ENCODE assay signal across 8 mouse cellular contexts in the genomic region with DNA sequence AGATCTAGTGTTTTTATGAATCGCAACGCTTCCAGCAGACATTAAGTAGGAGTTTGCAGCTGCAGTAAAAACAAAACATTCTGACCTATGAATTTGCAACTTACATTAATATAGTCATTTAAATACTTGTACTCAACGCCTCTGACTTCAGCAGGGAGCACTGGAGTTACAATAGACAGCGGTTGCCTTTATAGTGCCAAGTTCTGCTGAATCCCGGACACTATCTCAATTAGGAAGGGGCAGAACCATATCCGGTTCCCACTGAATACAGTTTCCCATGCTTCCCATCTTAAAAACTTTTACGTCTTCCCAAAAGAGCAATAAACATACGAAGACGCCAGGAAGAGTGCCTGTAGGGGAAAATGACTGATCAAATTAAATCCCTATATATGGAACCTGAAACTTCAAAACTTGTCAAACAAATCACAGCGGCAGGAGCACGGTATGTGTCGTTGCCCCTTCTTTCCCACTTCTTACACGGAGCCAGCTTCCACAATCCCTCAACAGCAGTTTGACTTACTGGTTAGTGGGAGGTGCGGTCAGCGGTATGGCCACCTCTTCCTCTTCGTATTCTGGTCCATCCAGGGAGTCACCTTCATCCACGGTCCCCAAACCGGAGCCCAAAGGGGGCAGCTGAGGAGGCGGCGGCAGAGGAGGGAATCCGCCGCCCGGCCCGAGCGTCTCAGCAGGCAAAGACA. TPM values are rescaled to one million over a fixed set of nuclear protein-coding genes. Genes with fewer than 3 reads are reported as not detected.
DNase-seq lines count a peak whose midpoint lies in the region; ATAC-seq and TF ChIP-seq lines count a peak whose summit lies in the region.

No protein-coding gene starts in this region.

- no peaks in the 10 kb centered on the region for H3K27me3 ChIP-seq in forebrain, embryonic 11.5 days (ENCODE audit: control insufficient read depth, insufficient read depth, low read length)
- no peaks in the 10 kb centered on the region for H3K27me3 ChIP-seq in hindbrain, embryonic 15.5 days
- no peaks in the 10 kb centered on the region for H3K27me3 ChIP-seq in liver, embryonic 14.5 days (ENCODE audit: control insufficient read depth, insufficient read depth, low read length)

- under 1% methylated on average over 25 of the region's 25 CpGs for WGBS in forebrain, embryonic 11.5 days
- WGBS in hindbrain, embryonic 15.5 days: 1% methylated on average over 25 of the region's 25 CpGs
- under 1% methylated on average over 25 of the region's 25 CpGs for WGBS in liver, embryonic 14.5 days (ENCODE audit: insufficient replicate concordance)

- H3K27ac ChIP-seq in forebrain, embryonic 11.5 days (ENCODE audit: low read depth, low read length): peak overlapping the region; percentile 98
- peak overlapping the region; percentile 99 for H3K27ac ChIP-seq in hindbrain, embryonic 15.5 days (replicated peaks)
- peak overlapping the region; percentile 85 for H3K27ac ChIP-seq in liver, embryonic 14.5 days

- H3K9me3 ChIP-seq in forebrain, embryonic 11.5 days (ENCODE audit: control insufficient read depth, low read length): no peaks in the 10 kb centered on the region
- no peaks in the 10 kb centered on the region for H3K9me3 ChIP-seq in hindbrain, embryonic 15.5 days
- no peaks in the 10 kb centered on the region for H3K9me3 ChIP-seq in liver, embryonic 14.5 days (ENCODE audit: control insufficient read depth, low read length)

- H3K4me3 ChIP-seq in forebrain, embryonic 11.5 days (ENCODE audit: low read depth, low read length): peak overlapping the region; percentile 97
- peak overlapping the region; percentile 100 for H3K4me3 ChIP-seq in hindbrain, embryonic 15.5 days
- H3K4me3 ChIP-seq in liver, embryonic 14.5 days (ENCODE audit: insufficient read depth in 1 of 2, low read depth in 2 of 2, low read length in 2 of 2): peak overlapping the region; percentile 93 to 98

- TF ChIP-seq EP300 in liver, embryonic 14.5 days (IDR thresholded peaks at IDR 0.05; ENCODE audit: low read depth): no peak

- no peak for ATAC-seq in forebrain, embryonic 11.5 days (replicated peaks; ENCODE audit: low FRiP score)
- ATAC-seq in hindbrain, embryonic 15.5 days (ENCODE audit: low FRiP score, low read depth): 0 out of 2 replicates have a peak, but pooled peaks have one; percentile 0
- no peak for ATAC-seq in liver, embryonic 14.5 days (ENCODE audit: insufficient read depth)

- H3K4me2 ChIP-seq in forebrain, embryonic 11.5 days (ENCODE audit: low read depth, low read length, severe bottlenecking): peak overlapping the region; percentile 48
- peak overlapping the region; percentile 60 for H3K4me2 ChIP-seq in hindbrain, embryonic 15.5 days
- H3K4me2 ChIP-seq in liver, embryonic 14.5 days (ENCODE audit: low read depth): peak overlapping the region; percentile 88

- H3K9ac ChIP-seq in forebrain, embryonic 11.5 days (ENCODE audit: low read length): peak overlapping the region; percentile 97
- peak overlapping the region; percentile 98 for H3K9ac ChIP-seq in hindbrain, embryonic 15.5 days
- H3K9ac ChIP-seq in liver, embryonic 14.5 days (replicated peaks): peak overlapping the region; percentile 95

- DNase-seq in right cerebral cortex, adult 2 months (ENCODE audit: low spot score in 2 of 2): peak; percentile 31 to 37
- DNase-seq in right cerebral cortex, postnatal 4 days: no peak
- DNase-seq in adipocyte (ENCODE audit: low spot score): peak; percentile 70
- no peak for DNase-seq in forebrain, embryonic 11.5 days (ENCODE audit: low spot score)
- DNase-seq in liver, embryonic 14.5 days (ENCODE audit: low read depth in 3 of 3, low spot score in 3 of 3): peak in 1 of 3 experiments; percentile 27
- DNase-seq in naive thymus-derived CD4-positive, alpha-beta T cell, adult 2 months (ENCODE audit: low read depth): peak; percentile 54
- DNase-seq in gastrocnemius, postnatal 25 days: no peak

- no peaks in the 10 kb centered on the region for H3K4me1 ChIP-seq in forebrain, embryonic 11.5 days (replicated peaks; ENCODE audit: control insufficient read depth, insufficient read depth, low read length)
- peaks cover 14% of the 10 kb centered on the region for H3K4me1 ChIP-seq in hindbrain, embryonic 15.5 days (replicated peaks)
- H3K4me1 ChIP-seq in liver, embryonic 14.5 days (replicated peaks; ENCODE audit: control insufficient read depth in 2 of 2, insufficient read depth in 2 of 2, low read length in 1 of 2): peaks cover 0 to 5% of the 10 kb centered on the region in 2 experiments; a peak in 2 of 4 replicates

- no peaks in the 10 kb centered on the region for H3K36me3 ChIP-seq in forebrain, embryonic 11.5 days (ENCODE audit: control insufficient read depth, insufficient read depth, low read length)
- no peaks in the 10 kb centered on the region for H3K36me3 ChIP-seq in hindbrain, embryonic 15.5 days
- no peaks in the 10 kb centered on the region for H3K36me3 ChIP-seq in liver, embryonic 14.5 days (replicated peaks; ENCODE audit: control insufficient read depth, insufficient read depth, low read depth)

- no peak for TF ChIP-seq CTCF in liver, embryonic 14.5 days (IDR thresholded peaks at IDR 0.05; ENCODE audit: low read depth)

RNA-seq across cellular contexts. Expression of a gene that starts 0.9 kb away (rescaled TPM):
- polyA plus RNA-seq in forebrain, embryonic 11.5 days (2014; fragmentation: Nextera tagmentation; extraction: Ambion mirVana): 59.2 and 65.4 TPM in 2 replicates
- 56.9 and 62.4 TPM in 2 replicates for polyA plus RNA-seq in hindbrain, embryonic 15.5 days (2015; fragmentation: Nextera tagmentation; extraction: Ambion mirVana)
- 6.1 and 9.2 TPM in 2 replicates for polyA plus RNA-seq in liver, embryonic 14.5 days (2012; rRNA removed)
- polyA plus RNA-seq in liver, embryonic 14.5 days (2014; fragmentation: Nextera tagmentation; extraction: Ambion mirVana): 14.0 and 18.1 TPM in 2 replicates
- 10 to 100 TPM; 14.9 to 15.4 TPM for total RNA-seq in gastrocnemius, postnatal 25 days (2021)

Comparison
In these comparisons a context has a peak if more than half of its experiments do, and no peak if none do; other contexts are left out.
1. DNase-seq: peak in right cerebral cortex, adult 2 months (2 of 2), adipocyte (single experiment) and naive thymus-derived CD4-positive, alpha-beta T cell, adult 2 months (single experiment); none in right cerebral cortex, postnatal 4 days (single experiment), forebrain, embryonic 11.5 days (single experiment) and gastrocnemius, postnatal 25 days (single experiment).
2. Peak in every context shown above with its lines, with median percentiles within 50 percentile points of each other: H3K27ac ChIP-seq, H3K4me2 ChIP-seq, H3K4me3 ChIP-seq and H3K9ac ChIP-seq.